Mouse (Mus musculus): ENCODE measurements around the gene Pir. TPM values are rescaled to one million over a fixed set of nuclear protein-coding genes. Genes with fewer than 3 reads are reported as not detected.
A peak's percentile ranks its signal among the peaks of the same experiment; 100 is the strongest.

The Pir gene
- polyA plus RNA-seq, 1 experiment from 2014 or later, result 10.5 TPM

DNA sequence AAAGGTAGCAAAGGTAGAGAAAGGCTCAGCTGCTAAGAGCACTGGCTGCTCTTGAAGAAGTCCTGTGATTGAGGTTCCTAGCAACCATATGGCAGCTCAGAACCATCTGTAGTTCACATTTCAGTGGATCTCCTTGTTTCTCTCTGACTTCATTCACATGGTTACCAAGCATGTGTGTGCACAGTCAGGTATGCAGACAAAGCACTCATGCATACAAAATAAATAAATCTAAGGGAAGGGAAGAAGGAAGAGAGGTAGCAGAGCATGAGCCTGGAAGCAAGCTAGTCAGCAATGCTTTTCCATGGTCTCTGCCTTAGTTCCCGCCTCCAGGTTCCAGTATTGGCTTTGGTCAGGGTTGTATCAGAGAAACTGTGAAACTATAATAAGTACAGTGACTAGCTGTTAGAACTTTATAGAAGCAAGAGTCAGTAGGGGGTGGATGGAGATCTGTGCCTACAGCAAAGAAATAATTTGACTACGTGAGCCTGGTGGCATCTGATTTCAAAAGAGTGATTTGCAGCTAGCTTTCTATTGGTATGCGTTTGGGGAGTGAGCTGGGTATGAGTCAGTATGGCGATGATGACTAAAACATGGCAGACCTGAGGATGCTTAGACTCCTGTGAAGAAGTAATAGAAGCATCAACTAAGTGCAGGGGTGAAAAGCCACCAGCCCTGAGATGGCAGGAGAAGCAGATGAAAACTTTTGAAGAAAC is 96.1 kb downstream of the Pir start:
- H3K4me2 ChIP-seq (ENCODE audit: low read depth, low read length), result no peak overlapping the region
- H3K4me3 ChIP-seq (replicated peaks; ENCODE audit: low read length), result no peak overlapping the region
- 85% methylated on average over 4 of the region's 4 CpGs for WGBS
- ATAC-seq (ENCODE audit: insufficient read depth, low FRiP score), result no peak
- no peaks in the 10 kb centered on the region for H3K36me3 ChIP-seq (ENCODE audit: control insufficient read depth, insufficient read depth, low read length)
- H3K4me1 ChIP-seq (ENCODE audit: control insufficient read depth, insufficient read depth, low read length), result no peaks in the 10 kb centered on the region
- no peaks in the 10 kb centered on the region; the same call in 1 of the 2 replicates for H3K27me3 ChIP-seq (ENCODE audit: control insufficient read depth, insufficient read depth, low read length)
- no peak overlapping the region for H3K9ac ChIP-seq (ENCODE audit: low read length)
- H3K9me3 ChIP-seq (replicated peaks; ENCODE audit: control insufficient read depth, low read length), result no peaks in the 10 kb centered on the region
- H3K27ac ChIP-seq (ENCODE audit: low read length), result no peak overlapping the region

DNA sequence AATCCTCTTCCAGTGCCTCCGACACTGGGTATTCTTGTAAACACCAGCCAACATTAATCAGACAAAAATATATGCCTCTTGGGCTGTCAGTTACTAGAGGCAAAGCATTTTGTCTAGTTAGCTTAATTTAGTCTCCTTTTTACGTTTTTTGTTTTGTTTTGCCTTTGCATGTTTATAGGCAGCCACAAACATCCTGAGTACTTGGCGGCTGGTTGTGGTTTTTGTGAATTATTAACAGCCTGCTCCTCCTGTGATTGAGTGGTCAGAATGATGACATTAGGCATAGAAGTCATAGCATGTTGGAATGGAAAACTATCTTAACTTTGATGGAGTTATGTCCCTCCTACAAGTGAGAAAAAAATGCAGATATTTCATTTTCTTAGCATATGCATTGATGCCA is 101.4 kb downstream of the Pir start:
- H3K27me3 ChIP-seq (ENCODE audit: control insufficient read depth, insufficient read depth, low read length), result no peaks in the 10 kb centered on the region
- no peaks in the 10 kb centered on the region for H3K36me3 ChIP-seq (ENCODE audit: control insufficient read depth, insufficient read depth, low read length)
- H3K9me3 ChIP-seq (replicated peaks; ENCODE audit: control insufficient read depth, low read length), result no peaks in the 10 kb centered on the region
- WGBS, result 54% methylated on average over 3 of the region's 3 CpGs
- H3K9ac ChIP-seq (ENCODE audit: low read length), result no peak overlapping the region
- H3K4me2 ChIP-seq (ENCODE audit: low read depth, low read length), result no peak overlapping the region
- no peak overlapping the region for H3K4me3 ChIP-seq (replicated peaks; ENCODE audit: low read length)
- H3K4me1 ChIP-seq (ENCODE audit: control insufficient read depth, insufficient read depth, low read length), result no peaks in the 10 kb centered on the region
- ATAC-seq (ENCODE audit: insufficient read depth, low FRiP score), result no peak
- no peak overlapping the region for H3K27ac ChIP-seq (ENCODE audit: low read length)

DNA sequence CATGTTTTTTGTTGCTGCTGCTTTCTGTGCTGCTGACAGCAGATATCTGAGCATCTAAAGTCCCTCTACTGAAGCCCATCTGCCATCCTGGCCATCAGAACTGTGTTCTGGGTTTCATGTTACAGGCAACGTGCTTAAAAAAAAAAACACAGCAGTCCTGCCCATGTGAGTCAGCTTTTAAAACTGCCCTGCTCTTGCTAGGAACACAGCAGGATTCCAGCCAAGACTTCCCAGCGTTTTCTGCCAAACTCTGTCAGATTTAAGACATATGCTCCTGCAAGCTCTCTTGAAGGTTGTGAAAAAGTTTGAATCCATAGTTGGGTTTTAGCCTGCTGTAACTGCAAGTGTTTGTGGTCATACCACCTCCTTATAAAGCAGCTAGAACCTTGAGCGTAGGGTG is 103.9 kb downstream of the Pir start, which contains the start of gene Vegfd:
Gene Vegfd (plus strand): TSS at position 298 of the 400 bp plus-strand sequence.
- 26% methylated on average over 3 of the region's 3 CpGs for WGBS
- H3K9me3 ChIP-seq (replicated peaks; ENCODE audit: control insufficient read depth, low read length), result no peaks in the 10 kb centered on the region
- no peak within 1 kb of the TSS for H3K4me2 ChIP-seq (ENCODE audit: low read depth, low read length)
- no peaks in the 10 kb centered on the region for H3K4me1 ChIP-seq (ENCODE audit: control insufficient read depth, insufficient read depth, low read length)
- peak within 1 kb of the TSS; percentile 47 for H3K27ac ChIP-seq (ENCODE audit: low read length)
- H3K36me3 ChIP-seq (ENCODE audit: control insufficient read depth, insufficient read depth, low read length), result no peaks in the 10 kb centered on the region
- ATAC-seq (ENCODE audit: insufficient read depth, low FRiP score), result peak; percentile 53; the same call in 1 of the 2 replicates
- H3K9ac ChIP-seq (ENCODE audit: low read length), result no peak within 1 kb of the TSS
- H3K4me3 ChIP-seq (replicated peaks; ENCODE audit: low read length), result no peak within 1 kb of the TSS; the same call in 1 of the 2 replicates
- no peaks in the 10 kb centered on the region for H3K27me3 ChIP-seq (ENCODE audit: control insufficient read depth, insufficient read depth, low read length)

DNA sequence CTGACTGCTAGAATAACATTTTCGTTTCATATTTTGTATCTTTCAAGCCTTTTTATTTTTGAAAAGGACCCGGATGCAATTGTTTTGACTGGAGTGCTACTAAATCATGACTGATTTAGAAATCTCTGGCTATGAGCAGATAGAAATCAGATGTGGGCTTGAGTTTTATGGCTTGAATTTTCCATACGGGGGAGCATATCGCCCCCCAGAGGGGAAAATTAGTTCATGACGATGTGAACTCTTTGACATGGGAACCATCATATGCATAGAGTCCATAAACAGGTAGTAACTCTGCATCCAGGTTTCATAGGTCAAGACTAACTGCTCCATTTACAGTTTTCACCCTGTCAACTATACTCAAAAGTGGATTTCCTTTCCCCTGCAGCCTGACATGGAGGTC is 105.4 kb downstream of the Pir start:
- Histone ChIP-seq H3K27me3 (ENCODE audit: control insufficient read depth, insufficient read depth, low read length) (no peaks in the 10 kb centered on the region), H3K9ac (ENCODE audit: low read length) (no peak overlapping the region), H3K4me3 (replicated peaks; ENCODE audit: low read length) (no peak overlapping the region), H3K27ac (ENCODE audit: low read length) (no peak overlapping the region), H3K9me3 (replicated peaks; ENCODE audit: control insufficient read depth, low read length) (no peaks in the 10 kb centered on the region), H3K4me2 (ENCODE audit: low read depth, low read length) (no peak overlapping the region), H3K36me3 (ENCODE audit: control insufficient read depth, insufficient read depth, low read length) (no peaks in the 10 kb centered on the region), H3K4me1 (ENCODE audit: control insufficient read depth, insufficient read depth, low read length) (no peaks in the 10 kb centered on the region)
- 60% methylated on average over 5 of the region's 5 CpGs for WGBS
- no peak for ATAC-seq (ENCODE audit: insufficient read depth, low FRiP score)

DNA sequence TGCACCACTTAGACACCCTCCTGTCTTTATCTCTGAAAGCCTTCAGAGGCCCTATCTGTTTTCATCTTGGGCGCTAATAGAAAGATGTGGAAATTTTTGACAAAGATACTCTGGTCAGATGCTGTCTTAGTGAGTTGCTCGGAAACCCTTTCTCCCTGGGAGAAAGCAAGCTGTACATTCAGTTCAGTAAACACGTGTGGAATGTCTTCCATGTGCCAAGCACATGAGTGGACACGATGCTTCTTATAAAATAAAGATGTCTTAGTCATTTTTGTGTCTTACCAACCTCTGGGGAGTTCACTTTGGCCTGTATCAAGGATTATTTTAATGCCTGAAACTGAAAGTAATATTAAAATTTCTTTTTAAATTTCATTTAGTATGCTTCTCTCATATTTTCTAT is 110.5 kb downstream of the Pir start:
- no peaks in the 10 kb centered on the region for H3K9me3 ChIP-seq (replicated peaks; ENCODE audit: control insufficient read depth, low read length)
- H3K27ac ChIP-seq (ENCODE audit: low read length), result no peak overlapping the region
- no peaks in the 10 kb centered on the region; the same call in 1 of the 2 replicates for H3K27me3 ChIP-seq (ENCODE audit: control insufficient read depth, insufficient read depth, low read length)
- no peaks in the 10 kb centered on the region for H3K4me1 ChIP-seq (ENCODE audit: control insufficient read depth, insufficient read depth, low read length)
- H3K36me3 ChIP-seq (ENCODE audit: control insufficient read depth, insufficient read depth, low read length), result no peaks in the 10 kb centered on the region
- WGBS, result 56% methylated on average over 4 of the region's 4 CpGs
- H3K9ac ChIP-seq (ENCODE audit: low read length), result no peak overlapping the region
- ATAC-seq (ENCODE audit: insufficient read depth, low FRiP score), result no peak
- H3K4me2 ChIP-seq (ENCODE audit: low read depth, low read length), result no peak overlapping the region
- no peak overlapping the region for H3K4me3 ChIP-seq (replicated peaks; ENCODE audit: low read length)

DNA sequence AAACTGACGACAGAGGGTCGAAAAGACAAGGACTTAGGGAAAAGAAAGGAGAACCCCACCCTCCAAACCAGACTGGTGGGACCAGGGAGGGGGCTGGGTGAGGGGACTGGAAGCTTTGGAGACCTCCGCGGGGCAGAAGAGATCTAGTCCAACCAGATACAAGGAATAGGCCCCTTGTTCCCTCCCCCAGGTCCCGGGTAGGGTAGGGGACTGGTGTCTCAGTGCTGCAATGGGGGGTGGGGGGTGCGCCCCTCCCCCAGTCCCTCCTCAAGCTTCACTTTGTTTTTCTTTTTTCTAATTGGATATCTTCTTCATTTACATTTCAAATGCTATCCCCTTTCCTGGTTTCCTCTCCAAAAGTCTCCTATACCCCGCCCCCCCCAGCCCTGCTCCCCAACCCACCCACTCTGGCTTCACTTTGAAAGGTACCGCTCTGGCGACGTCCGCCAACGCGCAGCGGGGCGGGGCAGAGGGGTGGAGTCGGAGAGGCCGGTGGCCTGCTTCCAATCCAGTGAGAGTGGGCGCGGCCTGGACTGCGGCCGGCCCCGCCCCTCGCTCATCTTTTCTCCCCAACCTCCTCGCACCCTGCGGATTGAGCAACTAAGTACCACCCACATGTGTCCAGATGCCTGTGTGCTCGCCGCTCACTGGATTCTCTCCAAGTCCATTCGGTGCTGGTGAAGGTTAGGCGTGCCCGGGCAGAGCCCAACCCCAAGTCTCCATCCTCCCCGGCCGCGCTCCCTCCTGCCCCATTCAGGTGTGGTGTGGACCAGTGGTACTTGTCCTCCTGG is 112.6 kb downstream of the Pir start:
- no peaks in the 10 kb centered on the region; the same call in 1 of the 2 replicates for H3K27me3 ChIP-seq (ENCODE audit: control insufficient read depth, insufficient read depth, low read length)
- peak overlapping the region; percentile 34 for H3K4me3 ChIP-seq (replicated peaks; ENCODE audit: low read length)
- peak; percentile 97 for ATAC-seq (ENCODE audit: insufficient read depth, low FRiP score)
- peak overlapping the region; percentile 54 for H3K4me2 ChIP-seq (ENCODE audit: low read depth, low read length)
- no peaks in the 10 kb centered on the region for H3K9me3 ChIP-seq (replicated peaks; ENCODE audit: control insufficient read depth, low read length)
- H3K4me1 ChIP-seq (ENCODE audit: control insufficient read depth, insufficient read depth, low read length), result no peaks in the 10 kb centered on the region
- no peak overlapping the region for H3K27ac ChIP-seq (ENCODE audit: low read length)
- no peaks in the 10 kb centered on the region for H3K36me3 ChIP-seq (ENCODE audit: control insufficient read depth, insufficient read depth, low read length)
- H3K9ac ChIP-seq (ENCODE audit: low read length), result peak overlapping the region; percentile 19; the same call in 1 of the 2 replicates
- WGBS, result 18% methylated on average over 24 of the region's 33 CpGs

DNA sequence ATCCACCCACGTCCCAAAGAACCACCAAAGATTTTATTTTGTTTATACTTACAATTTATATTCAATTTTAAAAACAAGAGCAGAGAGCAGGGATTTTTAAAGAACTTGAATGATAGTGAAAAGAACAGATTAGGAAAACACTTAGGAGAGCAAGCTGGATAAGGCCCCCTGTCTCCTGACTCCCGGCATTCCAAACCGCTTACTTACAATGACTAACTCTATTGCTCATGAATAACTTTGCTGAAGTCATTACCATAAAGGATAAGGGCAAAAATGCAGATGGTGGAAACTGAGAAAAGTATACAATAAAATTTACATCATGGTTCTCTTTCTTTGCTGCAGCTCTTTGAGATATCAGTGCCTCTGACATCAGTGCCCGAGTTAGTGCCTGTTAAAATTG is 124.9 kb downstream of the Pir start:
- H3K4me1 ChIP-seq (ENCODE audit: control insufficient read depth, insufficient read depth, low read length), result no peaks in the 10 kb centered on the region
- no peaks in the 10 kb centered on the region for H3K9me3 ChIP-seq (replicated peaks; ENCODE audit: control insufficient read depth, low read length)
- ATAC-seq (ENCODE audit: insufficient read depth, low FRiP score), result no peak
- no peak overlapping the region for H3K4me2 ChIP-seq (ENCODE audit: low read depth, low read length)
- no peak overlapping the region for H3K27ac ChIP-seq (ENCODE audit: low read length)
- 73% methylated on average over 4 of the region's 4 CpGs for WGBS
- no peak overlapping the region for H3K4me3 ChIP-seq (replicated peaks; ENCODE audit: low read length)
- peaks cover 3% of the 10 kb centered on the region; the same call in 1 of the 2 replicates for H3K27me3 ChIP-seq (ENCODE audit: control insufficient read depth, insufficient read depth, low read length)
- H3K36me3 ChIP-seq (ENCODE audit: control insufficient read depth, insufficient read depth, low read length), result no peaks in the 10 kb centered on the region
- H3K9ac ChIP-seq (ENCODE audit: low read length), result no peak overlapping the region

DNA sequence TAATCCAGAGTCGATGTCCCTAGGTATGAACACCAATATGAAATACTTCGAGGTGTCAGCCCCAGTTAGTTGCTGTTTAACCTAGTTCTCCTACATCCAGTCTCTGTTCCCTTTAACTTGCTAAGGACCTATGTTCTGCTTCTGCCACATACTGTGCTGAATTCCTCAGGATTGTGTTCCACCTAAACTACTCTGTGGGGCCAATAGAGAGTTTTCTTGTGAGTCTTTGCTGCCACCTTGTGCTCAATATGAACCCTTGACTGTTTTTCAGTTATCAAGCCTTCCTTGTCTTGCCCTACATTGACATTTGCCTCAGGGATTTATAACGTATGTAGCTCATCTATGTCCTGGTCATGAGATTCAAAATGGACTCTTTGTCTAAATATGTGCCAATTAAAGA is 129.3 kb downstream of the Pir start:
- H3K9me3 ChIP-seq (replicated peaks; ENCODE audit: control insufficient read depth, low read length), result no peaks in the 10 kb centered on the region
- WGBS, result 57% methylated on average over 3 of the region's 3 CpGs
- H3K27me3 ChIP-seq (ENCODE audit: control insufficient read depth, insufficient read depth, low read length), result no peaks in the 10 kb centered on the region
- H3K4me2 ChIP-seq (ENCODE audit: low read depth, low read length), result no peak overlapping the region
- H3K4me3 ChIP-seq (replicated peaks; ENCODE audit: low read length), result no peak overlapping the region
- H3K9ac ChIP-seq (ENCODE audit: low read length), result no peak overlapping the region
- ATAC-seq (ENCODE audit: insufficient read depth, low FRiP score), result peak; percentile 47; the same call in 1 of the 2 replicates
- H3K27ac ChIP-seq (ENCODE audit: low read length), result no peak overlapping the region
- H3K4me1 ChIP-seq (ENCODE audit: control insufficient read depth, insufficient read depth, low read length), result no peaks in the 10 kb centered on the region
- no peaks in the 10 kb centered on the region for H3K36me3 ChIP-seq (ENCODE audit: control insufficient read depth, insufficient read depth, low read length)

DNA sequence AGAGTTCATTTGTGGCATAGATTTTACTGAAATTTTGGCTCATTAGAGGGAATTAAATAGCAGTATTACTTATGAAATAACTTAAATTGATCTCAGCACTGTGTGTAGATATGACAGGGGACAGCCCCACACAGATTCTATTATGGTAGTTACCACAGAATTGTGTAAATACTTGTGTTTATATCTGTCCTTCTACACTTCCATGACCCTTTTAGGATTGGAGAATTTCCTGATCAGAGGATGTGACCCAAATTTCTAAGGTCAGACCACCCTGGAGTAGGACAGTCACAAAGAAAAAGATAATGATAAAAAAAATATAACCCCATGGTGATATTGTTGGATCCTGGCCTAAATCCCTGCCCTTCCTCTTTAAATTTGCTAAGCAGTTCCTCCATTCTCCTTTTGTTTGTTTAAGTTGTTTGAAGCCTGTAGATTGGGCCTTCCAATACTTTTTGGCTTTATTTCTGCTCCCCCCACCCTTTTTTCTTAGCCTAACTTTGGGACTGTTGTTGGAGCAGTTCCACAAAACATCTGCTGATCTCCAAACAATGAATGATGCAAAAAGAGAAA is 136.0 kb downstream of the Pir start:
- Histone ChIP-seq H3K27me3 (ENCODE audit: control insufficient read depth, insufficient read depth, low read length) (no peaks in the 10 kb centered on the region), H3K9me3 (replicated peaks; ENCODE audit: control insufficient read depth, low read length) (no peaks in the 10 kb centered on the region), H3K9ac (ENCODE audit: low read length) (no peak overlapping the region), H3K27ac (ENCODE audit: low read length) (no peak overlapping the region), H3K4me1 (ENCODE audit: control insufficient read depth, insufficient read depth, low read length) (no peaks in the 10 kb centered on the region), H3K4me3 (replicated peaks; ENCODE audit: low read length) (no peak overlapping the region), H3K36me3 (ENCODE audit: control insufficient read depth, insufficient read depth, low read length) (no peaks in the 10 kb centered on the region), H3K4me2 (ENCODE audit: low read depth, low read length) (no peak overlapping the region)
- no peak for ATAC-seq (ENCODE audit: insufficient read depth, low FRiP score)

All from stomach, embryonic 16.5 days (tissue).